Mouse (Mus musculus) stomach, embryonic 16.5 days (tissue): ENCODE results near the gene Gm11213. TPM values are rescaled to one million over a fixed set of nuclear protein-coding genes. Genes with fewer than 3 reads are reported as not detected.
A peak's percentile ranks its signal among the peaks of the same experiment; 100 is the strongest.

ENCODE experiments used
- ATAC-seq: fragments of 200-750 bp; cut with Nextera tagmentation; 2 replicates; pipeline ENCODE4 v1.8.0; 2017; ENCODE audit warnings: moderate number of reproducible peaks, moderate TSS enrichment; ENCODE audit not compliant: insufficient read depth, low FRiP score
- H3K27ac ChIP-seq: fragments of 300-500 bp; sonication (generic); 2 replicates; pipeline ENCODE4 v1.5.1; 2014; ENCODE audit warnings: low read length
- H3K27me3 ChIP-seq: fragments of 300-500 bp; sonication (generic); 2 replicates; pipeline ENCODE4 v1.6.1; 2014; ENCODE audit warnings: low read length, control low read depth, mixed read lengths; ENCODE audit not compliant: control insufficient read depth, insufficient read depth
- H3K36me3 ChIP-seq: fragments of 300-500 bp; sonication (generic); 2 replicates; pipeline ENCODE4 v1.6.1; 2014; ENCODE audit warnings: low read length; ENCODE audit not compliant: control insufficient read depth, insufficient read depth
- H3K4me1 ChIP-seq: fragments of 300-500 bp; sonication (generic); 2 replicates; pipeline ENCODE4 v1.6.1; 2014; ENCODE audit warnings: low read length, control low read depth, mixed read lengths; ENCODE audit not compliant: control insufficient read depth, insufficient read depth
- H3K4me2 ChIP-seq: fragments of 300-500 bp; sonication (generic); 2 replicates; pipeline ENCODE4 v1.6.1; 2014; ENCODE audit warnings: low read depth, low read length, mixed read lengths
- H3K4me3 ChIP-seq: fragments of 300-500 bp; sonication (generic); replicated peaks from 2 replicates; pipeline ENCODE4 v1.5.1; 2014; ENCODE audit warnings: mild to moderate bottlenecking, low read length
- H3K9ac ChIP-seq: fragments of 300-500 bp; sonication (generic); 2 replicates; pipeline ENCODE4 v1.6.1; 2014; ENCODE audit warnings: low read length
- H3K9me3 ChIP-seq: fragments of 300-500 bp; sonication (generic); replicated peaks from 2 replicates; pipeline ENCODE4 v1.6.1; 2016; ENCODE audit warnings: low read length, control low read depth; ENCODE audit not compliant: control insufficient read depth
- WGBS: fragments of 180-500 bp; shearing (Covaris S2); extraction: QIAGEN DNeasy Blood & Tissue Kit; methylation state at CpG from one replicate; pipeline ENCODE4 v1.1.7; 2014; 5-methylcytosine and 5-hydroxymethylcytosine counted together
- polyA plus RNA-seq: library from polyadenylated mRNA; unstranded; fragments of >200 nt; fragmentation: Nextera tagmentation; extraction: Ambion mirVana; gene quantifications from 2 replicates; pipeline ENCODE4 v1.2.1, GENCODE M21; 2015

The Gm11213 gene
- polyA plus RNA-seq, 1 experiment from 2014 or later, result not detected

- H3K9me3 ChIP-seq, result no peaks in the 10 kb centered on the region
- no peak overlapping the region for H3K27ac ChIP-seq
- no peaks in the 10 kb centered on the region for H3K36me3 ChIP-seq
- H3K4me1 ChIP-seq, result no peaks in the 10 kb centered on the region
- no peaks in the 10 kb centered on the region for H3K27me3 ChIP-seq
- no peak for ATAC-seq
- no peak overlapping the region for H3K9ac ChIP-seq
- 71% methylated on average over 2 of the region's 2 CpGs for WGBS
- no peak overlapping the region for H3K4me2 ChIP-seq
- H3K4me3 ChIP-seq, result no peak overlapping the region
These were observed 16.8 kb upstream of the Gm11213 start for GRCm38 (mm10) chr4:63621861-63622260.

GRCm38 (mm10) chr4:63608391-63608790 lies 3.3 kb upstream of the Gm11213 start:
- no peaks in the 10 kb centered on the region for H3K4me1 ChIP-seq

GRCm38 (mm10) chr4:63605968-63606367 lies 907 bp upstream of the Gm11213 start:
- WGBS, result 48% methylated on average over 1 of the region's 1 CpGs
- no peaks in the 10 kb centered on the region for H3K36me3 ChIP-seq
- H3K27ac ChIP-seq, result no peak overlapping the region
- ATAC-seq, result no peak
- no peaks in the 10 kb centered on the region for H3K4me1 ChIP-seq
- H3K4me3 ChIP-seq, result no peak overlapping the region
- H3K9ac ChIP-seq, result no peak overlapping the region
- H3K27me3 ChIP-seq, result no peaks in the 10 kb centered on the region
- H3K4me2 ChIP-seq, result no peak overlapping the region
- H3K9me3 ChIP-seq, result no peaks in the 10 kb centered on the region

More at GRCm38 (mm10) chr4:63608391-63608790, 3.3 kb upstream of the Gm11213 start:
- no peak overlapping the region for H3K4me2 ChIP-seq
- no peaks in the 10 kb centered on the region for H3K36me3 ChIP-seq
- no peak overlapping the region for H3K4me3 ChIP-seq
- H3K27me3 ChIP-seq, result no peaks in the 10 kb centered on the region
- 83% methylated on average over 7 of the region's 7 CpGs for WGBS
- H3K9ac ChIP-seq, result no peak overlapping the region
- H3K27ac ChIP-seq, result no peak overlapping the region
- no peak for ATAC-seq
- no peaks in the 10 kb centered on the region for H3K9me3 ChIP-seq

- WGBS, result 86% methylated on average over 3 of the region's 3 CpGs
- no peaks in the 10 kb centered on the region for H3K4me1 ChIP-seq
- H3K4me3 ChIP-seq, result no peak overlapping the region
- H3K27ac ChIP-seq, result no peak overlapping the region
- H3K9me3 ChIP-seq, result no peaks in the 10 kb centered on the region
- no peak overlapping the region for H3K9ac ChIP-seq
- H3K36me3 ChIP-seq, result no peaks in the 10 kb centered on the region
- no peak for ATAC-seq
- no peak overlapping the region for H3K4me2 ChIP-seq
- no peaks in the 10 kb centered on the region for H3K27me3 ChIP-seq
These were observed 484 bp upstream of the Gm11213 start for GRCm38 (mm10) chr4:63605545-63605944.

- no peak overlapping the region for H3K4me2 ChIP-seq
- no peak overlapping the region for H3K9ac ChIP-seq
- H3K36me3 ChIP-seq, result no peaks in the 10 kb centered on the region
- no peaks in the 10 kb centered on the region for H3K9me3 ChIP-seq
- H3K27ac ChIP-seq, result no peak overlapping the region
- no peaks in the 10 kb centered on the region for H3K27me3 ChIP-seq
- H3K4me3 ChIP-seq, result no peak overlapping the region
- no peak for ATAC-seq
- no peaks in the 10 kb centered on the region for H3K4me1 ChIP-seq
These were observed 3.8 kb downstream of the Gm11213 start for GRCm38 (mm10) chr4:63601263-63601662.

- H3K9me3 ChIP-seq, result no peaks in the 10 kb centered on the region
- H3K27ac ChIP-seq, result no peak overlapping the region
- WGBS, result 52% methylated on average over 6 of the region's 6 CpGs
- no peak overlapping the region for H3K4me2 ChIP-seq
- no peaks in the 10 kb centered on the region for H3K4me1 ChIP-seq
- H3K4me3 ChIP-seq, result no peak overlapping the region
- peak; percentile 57 for ATAC-seq
- H3K9ac ChIP-seq, result no peak overlapping the region
- H3K27me3 ChIP-seq, result no peaks in the 10 kb centered on the region
- no peaks in the 10 kb centered on the region for H3K36me3 ChIP-seq
These were observed 4.3 kb downstream of the Gm11213 start for GRCm38 (mm10) chr4:63600786-63601185.

GRCm38 (mm10) chr4:63596010-63596409 lies 9.1 kb downstream of the Gm11213 start:
- Histone ChIP-seq H3K27me3 (no peaks in the 10 kb centered on the region), H3K9ac (no peak overlapping the region), H3K4me1 (peaks cover 12% of the 10 kb centered on the region), H3K36me3 (no peaks in the 10 kb centered on the region), H3K27ac (no peak overlapping the region), H3K9me3 (no peaks in the 10 kb centered on the region), H3K4me2 (no peak overlapping the region), H3K4me3 (no peak overlapping the region)
- 88% methylated on average over 4 of the region's 4 CpGs for WGBS
- ATAC-seq, result no peak

- H3K9me3 ChIP-seq, result no peaks in the 10 kb centered on the region
- no peak overlapping the region for H3K4me2 ChIP-seq
- H3K27me3 ChIP-seq, result no peaks in the 10 kb centered on the region
- 39% methylated on average over 10 of the region's 10 CpGs for WGBS
- H3K27ac ChIP-seq, result no peak overlapping the region
- ATAC-seq, result no peak
- H3K36me3 ChIP-seq, result no peaks in the 10 kb centered on the region
- no peak overlapping the region for H3K9ac ChIP-seq
- H3K4me3 ChIP-seq, result no peak overlapping the region
- H3K4me1 ChIP-seq, result peaks cover 12% of the 10 kb centered on the region
These were observed 9.8 kb downstream of the Gm11213 start for GRCm38 (mm10) chr4:63595259-63595658.

- Histone ChIP-seq H3K4me2 (no peak overlapping the region), H3K4me1 (peaks cover 12% of the 10 kb centered on the region), H3K4me3 (no peak overlapping the region), H3K9ac (no peak overlapping the region), H3K27me3 (no peaks in the 10 kb centered on the region), H3K9me3 (no peaks in the 10 kb centered on the region), H3K36me3 (no peaks in the 10 kb centered on the region), H3K27ac (peak overlapping the region; percentile 34; the same call in 1 of the 2 replicates)
- WGBS, result 46% methylated on average over 5 of the region's 5 CpGs
- no peak for ATAC-seq
These were observed 10.5 kb downstream of the Gm11213 start for GRCm38 (mm10) chr4:63594459-63595110.
